Mouse (Mus musculus) hindbrain, embryonic 16.5 days (tissue): Measurements from ENCODE around the gene Tfam. TPM values are rescaled to one million over a fixed set of nuclear protein-coding genes. Genes with fewer than 3 reads are reported as not detected.
A peak's percentile ranks its signal among the peaks of the same experiment; 100 is the strongest.

Source experiments
- ATAC-seq: fragments of 200-750 bp; cut with Nextera tagmentation; 2 replicates; pipeline ENCODE4 v1.8.0; 2017; ENCODE audit warnings: moderate TSS enrichment, moderate library complexity
- H3K27ac ChIP-seq: fragments of 300-500 bp; sonication (generic); 2 replicates; pipeline ENCODE4 v1.5.1; 2014; ENCODE audit warnings: low read depth, mild to moderate bottlenecking, control low read depth, low read length, moderate library complexity
- H3K27me3 ChIP-seq: fragments of 300-500 bp; sonication (generic); replicated peaks from 2 replicates; pipeline ENCODE4 v1.6.1; 2014; ENCODE audit warnings: low read length; ENCODE audit not compliant: control insufficient read depth, insufficient read depth
- H3K36me3 ChIP-seq: fragments of 300-500 bp; sonication (generic); 2 replicates; pipeline ENCODE4 v1.6.1; 2014; ENCODE audit warnings: mild to moderate bottlenecking, low read length, moderate library complexity, mixed read lengths; ENCODE audit not compliant: control insufficient read depth, insufficient read depth
- H3K4me1 ChIP-seq: fragments of 300-500 bp; sonication (generic); 2 replicates; pipeline ENCODE4 v1.6.1; 2014; ENCODE audit warnings: low read depth, low read length; ENCODE audit not compliant: control insufficient read depth, insufficient read depth
- H3K4me2 ChIP-seq: fragments of 300-500 bp; sonication (generic); 2 replicates; pipeline ENCODE4 v1.6.1; 2014; ENCODE audit warnings: mild to moderate bottlenecking, low read length, control low read depth, moderate library complexity
- H3K4me3 ChIP-seq: fragments of 300-500 bp; sonication (generic); 2 replicates; pipeline ENCODE4 v1.5.1; 2014; ENCODE audit warnings: mild to moderate bottlenecking, low read length, control low read depth, moderate library complexity
- H3K9ac ChIP-seq: fragments of 300-500 bp; sonication (generic); 2 replicates; pipeline ENCODE4 v1.6.1; 2014; ENCODE audit warnings: low read depth, mild to moderate bottlenecking, control low read depth, low read length, moderate library complexity
- H3K9me3 ChIP-seq: fragments of 300-500 bp; sonication (generic); 2 replicates; pipeline ENCODE4 v1.6.1; 2014; ENCODE audit warnings: mild to moderate bottlenecking, low read length, moderate library complexity; ENCODE audit not compliant: control insufficient read depth
- WGBS: fragments of 180-500 bp; shearing (Covaris S2); extraction: QIAGEN DNeasy Blood & Tissue Kit; methylation state at CpG from one replicate; pipeline ENCODE4 v1.1.7; 2014; 5-methylcytosine and 5-hydroxymethylcytosine counted together
- polyA plus RNA-seq: library from polyadenylated mRNA; unstranded; fragments of >200 nt; fragmentation: Nextera tagmentation; extraction: Ambion mirVana; gene quantifications from 2 replicates; pipeline ENCODE4 v1.2.1, GENCODE M21; 2015

Tfam gene
- polyA plus RNA-seq, 1 experiment from 2014 or later = 50.6 TPM

- Histone ChIP-seq H3K4me2 (no peak overlapping the region), H3K4me3 (no peak overlapping the region), H3K4me1 (peaks cover 7% of the 10 kb centered on the region), H3K27ac (no peak overlapping the region), H3K27me3 (no peaks in the 10 kb centered on the region), H3K36me3 (peaks cover 5% of the 10 kb centered on the region), H3K9ac (no peak overlapping the region), H3K9me3 (no peaks in the 10 kb centered on the region)
- WGBS = 68% methylated on average over 6 of the region's 6 CpGs
- no peak for ATAC-seq
Observed at GRCm38 (mm10) chr10:71239479-71240120, 1.5 kb upstream of the Tfam start.

- H3K4me1 ChIP-seq = peaks cover 7% of the 10 kb centered on the region
- ATAC-seq = peak; percentile 99
- no peaks in the 10 kb centered on the region for H3K9me3 ChIP-seq
- peak overlapping the region; percentile 84 for H3K9ac ChIP-seq
- peak overlapping the region; percentile 88 for H3K4me2 ChIP-seq
- H3K27ac ChIP-seq = peak overlapping the region; percentile 75
- H3K36me3 ChIP-seq = peaks cover 18% of the 10 kb centered on the region
- WGBS = under 1% methylated on average over 63 of the region's 68 CpGs
- H3K4me3 ChIP-seq = peak overlapping the region; percentile 96
- H3K27me3 ChIP-seq = no peaks in the 10 kb centered on the region
Observed at GRCm38 (mm10) chr10:71237516-71238239, 402 bp downstream of the Tfam start.

- no peak overlapping the region for H3K4me3 ChIP-seq
- no peaks in the 10 kb centered on the region for H3K27me3 ChIP-seq
- H3K27ac ChIP-seq = no peak overlapping the region
- no peak overlapping the region for H3K4me2 ChIP-seq
- peaks cover 7% of the 10 kb centered on the region for H3K4me1 ChIP-seq
- no peak overlapping the region for H3K9ac ChIP-seq
- ATAC-seq = no peak
- WGBS = 98% methylated on average over 8 of the region's 8 CpGs
- peaks cover 29% of the 10 kb centered on the region for H3K36me3 ChIP-seq
- no peaks in the 10 kb centered on the region for H3K9me3 ChIP-seq
Observed at GRCm38 (mm10) chr10:71234071-71234470, 4.0 kb downstream of the Tfam start.

GRCm38 (mm10) chr10:71225894-71226293, 12.2 kb downstream of the Tfam start:
- 41% methylated on average over 7 of the region's 7 CpGs for WGBS
- Histone ChIP-seq H3K9me3 (no peaks in the 10 kb centered on the region), H3K4me2 (no peak overlapping the region), H3K4me1 (no peaks in the 10 kb centered on the region), H3K9ac (no peak overlapping the region), H3K4me3 (no peak overlapping the region), H3K36me3 (peaks cover 29% of the 10 kb centered on the region), H3K27me3 (no peaks in the 10 kb centered on the region), H3K27ac (no peak overlapping the region)
- ATAC-seq = peak; percentile 82; the same call in 1 of the 2 replicates

- H3K27me3 ChIP-seq = no peaks in the 10 kb centered on the region
- ATAC-seq = no peak
- WGBS = 31% methylated on average over 5 of the region's 5 CpGs
- peaks cover 14% of the 10 kb centered on the region for H3K36me3 ChIP-seq
- no peaks in the 10 kb centered on the region for H3K9me3 ChIP-seq
- no peak overlapping the region for H3K4me2 ChIP-seq
- H3K9ac ChIP-seq = no peak overlapping the region
- H3K4me1 ChIP-seq = no peaks in the 10 kb centered on the region; the same call in 1 of the 2 replicates
- H3K27ac ChIP-seq = no peak overlapping the region
- no peak overlapping the region for H3K4me3 ChIP-seq
Observed at GRCm38 (mm10) chr10:71223101-71223500, 15.0 kb downstream of the Tfam start.

- H3K4me3 ChIP-seq = no peak overlapping the region
- H3K36me3 ChIP-seq = peaks cover 12% of the 10 kb centered on the region
- H3K4me1 ChIP-seq = no peaks in the 10 kb centered on the region; the same call in 1 of the 2 replicates
- no peaks in the 10 kb centered on the region for H3K9me3 ChIP-seq
- no peak overlapping the region for H3K4me2 ChIP-seq
- H3K27ac ChIP-seq = no peak overlapping the region
- no peak overlapping the region for H3K9ac ChIP-seq
- 47% methylated on average over 2 of the region's 2 CpGs for WGBS
- no peak for ATAC-seq
- no peaks in the 10 kb centered on the region for H3K27me3 ChIP-seq
Observed at GRCm38 (mm10) chr10:71222639-71223038, 15.4 kb downstream of the Tfam start.

GRCm38 (mm10) chr10:71218228-71218892, 19.7 kb downstream of the Tfam start:
- H3K36me3 ChIP-seq = no peaks in the 10 kb centered on the region; the same call in 1 of the 2 replicates

GRCm38 (mm10) chr10:71215996-71216395, 22.1 kb downstream of the Tfam start:
- Histone ChIP-seq H3K4me1 (no peaks in the 10 kb centered on the region; the same call in 1 of the 2 replicates), H3K4me3 (no peak overlapping the region), H3K27ac (no peak overlapping the region), H3K9me3 (no peaks in the 10 kb centered on the region), H3K9ac (no peak overlapping the region), H3K27me3 (no peaks in the 10 kb centered on the region), H3K4me2 (no peak overlapping the region), H3K36me3 (no peaks in the 10 kb centered on the region)
- WGBS = 80% methylated on average over 9 of the region's 9 CpGs
- no peak for ATAC-seq

More at GRCm38 (mm10) chr10:71218228-71218892, 19.7 kb downstream of the Tfam start:
- Histone ChIP-seq H3K4me1 (no peaks in the 10 kb centered on the region; the same call in 1 of the 2 replicates), H3K9me3 (no peaks in the 10 kb centered on the region), H3K4me3 (0 out of 2 replicates have a peak overlapping the region, but pooled peaks have one; percentile 3), H3K27ac (no peak overlapping the region), H3K9ac (peak overlapping the region; percentile 23; the same call in 1 of the 2 replicates), H3K4me2 (peak overlapping the region; percentile 46), H3K27me3 (no peaks in the 10 kb centered on the region)
- ATAC-seq = peak; percentile 88
- 7% methylated on average over 8 of the region's 8 CpGs for WGBS

- Histone ChIP-seq H3K36me3 (no peaks in the 10 kb centered on the region), H3K4me1 (peaks cover 5% of the 10 kb centered on the region), H3K27me3 (no peaks in the 10 kb centered on the region), H3K9me3 (no peaks in the 10 kb centered on the region), H3K4me2 (no peak overlapping the region), H3K4me3 (no peak overlapping the region), H3K27ac (no peak overlapping the region), H3K9ac (no peak overlapping the region)
- WGBS = 82% methylated on average over 2 of the region's 2 CpGs
- no peak for ATAC-seq
Observed at GRCm38 (mm10) chr10:71201512-71201911, 36.6 kb downstream of the Tfam start.
